Mouse (Mus musculus) heart, embryonic 10.5 days (tissue): ENCODE measurements around the gene Tnfrsf26. TPM values are rescaled to one million over a fixed set of nuclear protein-coding genes. Genes with fewer than 3 reads are reported as not detected.
"Not testable (repeated sequence)": the region's sequence is repeated elsewhere in the genome, so short reads cannot be mapped to it uniquely, and the experiment has no call there.

Experiments
- DNase-seq: peaks from one replicate; pipeline ENCODE4 v3.0.0-alpha.2; 2017; ENCODE audit warnings: low spot score
- H3K27ac ChIP-seq: fragments of 300-500 bp; sonication (generic); 2 replicates; pipeline ENCODE4 v1.5.1; 2016; ENCODE audit warnings: mild to moderate bottlenecking
- H3K27me3 ChIP-seq: fragments of 300-500 bp; sonication (generic); 2 replicates; pipeline ENCODE4 v1.6.1; 2016; ENCODE audit warnings: mild to moderate bottlenecking; ENCODE audit not compliant: poor library complexity, insufficient read depth, severe bottlenecking
- H3K36me3 ChIP-seq: fragments of 300-500 bp; sonication (generic); 2 replicates; pipeline ENCODE4 v1.6.1; 2016; ENCODE audit warnings: mild to moderate bottlenecking, moderate library complexity
- H3K4me1 ChIP-seq: fragments of 300-500 bp; sonication (generic); 2 replicates; pipeline ENCODE4 v1.6.1; 2016; ENCODE audit warnings: mild to moderate bottlenecking
- H3K4me3 ChIP-seq: fragments of 300-500 bp; sonication (generic); 2 replicates; pipeline ENCODE4 v1.5.1; 2016; ENCODE audit warnings: mild to moderate bottlenecking, moderate library complexity
- H3K9me3 ChIP-seq: fragments of 300-500 bp; sonication (generic); 2 replicates; pipeline ENCODE4 v1.6.1; 2016; ENCODE audit warnings: mild to moderate bottlenecking, moderate library complexity
- WGBS: fragments of 180-500 bp; shearing (Covaris S2); methylation state at CpG from one replicate; pipeline ENCODE4 v1.1.7; 2016; 5-methylcytosine and 5-hydroxymethylcytosine counted together
- polyA plus RNA-seq: library from polyadenylated mRNA; unstranded; fragments of >200 nt; fragmentation: Nextera tagmentation; extraction: Ambion mirVana; gene quantifications from 2 replicates; pipeline ENCODE4 v1.2.1, GENCODE M21; 2016

The Tnfrsf26 gene
- polyA plus RNA-seq = 0.49 and 0.73 TPM in 2 replicates

DNA sequence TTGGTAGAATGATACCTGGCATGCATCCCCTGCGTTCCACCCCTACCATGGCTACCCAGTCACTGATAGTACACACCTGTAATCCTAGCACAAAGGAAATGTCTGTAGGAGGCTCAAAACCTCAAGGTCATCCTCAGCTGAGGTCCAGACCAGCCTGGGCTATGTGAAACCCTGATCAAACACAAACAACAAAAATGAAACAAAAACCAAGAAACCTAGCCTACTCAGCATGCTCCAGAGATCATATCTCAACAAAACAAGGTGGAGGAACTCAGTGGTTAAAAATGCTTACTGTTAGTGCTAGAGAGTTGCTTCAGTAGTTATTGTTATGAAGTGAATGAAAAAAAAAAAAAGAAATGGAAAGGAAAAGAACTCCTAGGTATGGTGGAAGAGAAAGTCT, at the start of gene Tnfrsf26:
Gene Tnfrsf26 (minus strand): TSS at position 183 of the 400 bp plus-strand sequence.
- no peak within 1 kb of the TSS for H3K4me3 ChIP-seq
- 100% methylated on average over 1 of the region's 1 CpGs for WGBS
- H3K27ac ChIP-seq = no peak within 1 kb of the TSS
- H3K27me3 ChIP-seq = no peaks in the 10 kb centered on the region
- no peaks in the 10 kb centered on the region for H3K4me1 ChIP-seq
- no peaks in the 10 kb centered on the region for H3K9me3 ChIP-seq
- no peak for DNase-seq
- no peaks in the 10 kb centered on the region for H3K36me3 ChIP-seq

GRCm38 (mm10) chr7:143666427-143667311, 38.1 kb upstream of the Tnfrsf26 start:
- H3K27me3 ChIP-seq = no peaks in the 10 kb centered on the region
- no peaks in the 10 kb centered on the region for H3K36me3 ChIP-seq
- H3K4me3 ChIP-seq = no peak overlapping the region
- DNase-seq = no peak
- H3K27ac ChIP-seq = no peak overlapping the region
- no peaks in the 10 kb centered on the region for H3K9me3 ChIP-seq
- no peaks in the 10 kb centered on the region for H3K4me1 ChIP-seq

- DNase-seq = no peak
- Histone ChIP-seq H3K36me3 (no peaks in the 10 kb centered on the region), H3K27me3 (no peaks in the 10 kb centered on the region), H3K4me1 (no peaks in the 10 kb centered on the region), H3K4me3 (no peak overlapping the region), H3K9me3 (no peaks in the 10 kb centered on the region), H3K27ac (no peak overlapping the region)
- WGBS = 68% methylated on average over 2 of the region's 2 CpGs
Measured at GRCm38 (mm10) chr7:143663470-143663869, 34.9 kb upstream of the Tnfrsf26 start.

- Histone ChIP-seq H3K36me3 (no peaks in the 10 kb centered on the region), H3K27me3 (no peaks in the 10 kb centered on the region), H3K27ac (no peak overlapping the region), H3K4me3 (no peak overlapping the region), H3K4me1 (no peaks in the 10 kb centered on the region), H3K9me3 (no peaks in the 10 kb centered on the region)
- no peak for DNase-seq
Measured at GRCm38 (mm10) chr7:143660797-143661196, 32.3 kb upstream of the Tnfrsf26 start.

- WGBS = 58% methylated on average over 10 of the region's 10 CpGs
- not testable (repeated sequence) for H3K36me3 ChIP-seq, H3K9me3 ChIP-seq, H3K27ac ChIP-seq, DNase-seq, H3K4me1 ChIP-seq, H3K27me3 ChIP-seq
- peak overlapping the region; percentile 72 for H3K4me3 ChIP-seq
Measured at GRCm38 (mm10) chr7:143649769-143650346, 21.3 kb upstream of the Tnfrsf26 start.

DNA sequence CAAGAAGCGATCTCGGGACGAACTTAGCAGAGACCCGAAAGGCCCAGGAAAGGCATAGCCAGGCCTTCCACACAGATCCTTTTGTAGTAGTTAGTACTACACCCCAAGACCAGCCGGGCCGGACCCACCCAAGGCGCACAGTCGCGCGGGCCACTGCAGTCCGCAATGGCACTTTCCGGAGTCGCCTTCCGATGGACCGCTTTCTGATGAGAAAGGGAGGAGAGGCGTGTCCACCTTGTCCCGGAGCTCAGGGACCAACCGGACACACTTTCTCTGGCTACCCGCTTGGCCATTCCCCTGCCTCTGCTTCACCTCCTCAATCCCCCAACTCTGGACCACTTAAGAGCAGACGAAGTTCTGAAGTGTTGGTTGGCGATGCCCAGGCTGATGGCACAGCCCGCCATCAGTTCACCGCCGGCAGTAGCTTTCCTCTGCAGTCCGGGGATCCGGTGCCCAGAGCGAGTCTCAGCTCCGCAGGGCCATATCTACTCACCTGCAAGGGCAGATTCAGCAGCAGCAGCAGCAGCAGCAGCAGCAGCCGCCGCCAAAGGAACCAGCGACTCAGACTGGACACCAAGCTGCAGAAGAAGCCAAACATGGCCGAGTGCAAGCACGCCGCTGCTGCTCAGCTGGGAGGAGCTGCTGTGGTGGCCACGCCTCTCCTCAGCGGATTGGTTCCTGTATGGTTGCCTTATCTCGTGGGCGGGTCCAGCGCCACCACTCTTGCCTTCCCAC, 20.7 kb upstream of the Tnfrsf26 start, which contains the start of gene Tnfrsf22:
Gene Tnfrsf22 (minus strand): TSS at position 628 of the 735 bp plus-strand sequence.
- Histone ChIP-seq H3K4me3 (peak within 1 kb of the TSS; percentile 72), H3K9me3 (no peaks in the 10 kb centered on the region), H3K4me1 (0 out of 2 replicates have a peak, but pooled peaks cover 3% of the 10 kb centered on the region), H3K36me3 (no peaks in the 10 kb centered on the region), H3K27me3 (no peaks in the 10 kb centered on the region), H3K27ac (peak within 1 kb of the TSS; percentile 77)
- DNase-seq = peak; percentile 94
- WGBS = 3% methylated on average over 39 of the region's 39 CpGs

DNA sequence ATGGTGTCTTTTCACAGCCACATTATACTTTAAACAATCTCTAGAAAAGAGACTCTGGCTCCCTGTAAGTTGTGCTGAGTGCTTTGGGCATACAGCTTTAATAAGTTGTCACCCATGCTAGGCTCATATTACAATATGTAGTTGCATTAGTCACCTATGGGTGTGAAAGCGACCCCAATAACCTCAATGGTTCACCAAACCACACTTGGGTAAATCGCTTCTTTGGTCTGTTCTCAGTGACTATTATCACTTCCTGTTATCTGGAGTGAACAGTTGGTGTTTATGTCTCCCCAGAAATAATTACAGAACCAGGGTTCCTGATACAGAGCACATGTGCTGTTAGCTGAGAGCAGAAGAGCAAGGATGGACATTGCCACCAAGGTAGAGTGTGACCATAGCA, 15.4 kb upstream of the Tnfrsf26 start:
- DNase-seq, H3K27me3 ChIP-seq, H3K4me1 ChIP-seq, H3K4me3 ChIP-seq, H3K27ac ChIP-seq, H3K9me3 ChIP-seq, H3K36me3 ChIP-seq: not testable (repeated sequence)
- 74% methylated on average over 2 of the region's 2 CpGs for WGBS

GRCm38 (mm10) chr7:143636674-143637073, 8.2 kb upstream of the Tnfrsf26 start:
- no peaks in the 10 kb centered on the region for H3K36me3 ChIP-seq
- WGBS = 88% methylated on average over 1 of the region's 1 CpGs
- no peak overlapping the region for H3K4me3 ChIP-seq
- no peaks in the 10 kb centered on the region for H3K9me3 ChIP-seq
- no peaks in the 10 kb centered on the region for H3K27me3 ChIP-seq
- no peak overlapping the region for H3K27ac ChIP-seq
- DNase-seq = no peak
- no peaks in the 10 kb centered on the region for H3K4me1 ChIP-seq

GRCm38 (mm10) chr7:143631503-143631902, 3.0 kb upstream of the Tnfrsf26 start:
- WGBS = 52% methylated on average over 2 of the region's 2 CpGs
- H3K9me3 ChIP-seq = no peaks in the 10 kb centered on the region
- no peak overlapping the region for H3K4me3 ChIP-seq
- DNase-seq = no peak
- no peak overlapping the region for H3K27ac ChIP-seq
- no peaks in the 10 kb centered on the region for H3K27me3 ChIP-seq
- H3K4me1 ChIP-seq = no peaks in the 10 kb centered on the region
- no peaks in the 10 kb centered on the region for H3K36me3 ChIP-seq

- Histone ChIP-seq H3K27me3 (no peaks in the 10 kb centered on the region), H3K36me3 (no peaks in the 10 kb centered on the region), H3K27ac (no peak overlapping the region), H3K4me1 (no peaks in the 10 kb centered on the region), H3K4me3 (no peak overlapping the region), H3K9me3 (no peaks in the 10 kb centered on the region)
- WGBS = 44% methylated on average over 1 of the region's 1 CpGs
- DNase-seq = no peak
Measured at GRCm38 (mm10) chr7:143629501-143629900, 979 bp upstream of the Tnfrsf26 start.

DNA sequence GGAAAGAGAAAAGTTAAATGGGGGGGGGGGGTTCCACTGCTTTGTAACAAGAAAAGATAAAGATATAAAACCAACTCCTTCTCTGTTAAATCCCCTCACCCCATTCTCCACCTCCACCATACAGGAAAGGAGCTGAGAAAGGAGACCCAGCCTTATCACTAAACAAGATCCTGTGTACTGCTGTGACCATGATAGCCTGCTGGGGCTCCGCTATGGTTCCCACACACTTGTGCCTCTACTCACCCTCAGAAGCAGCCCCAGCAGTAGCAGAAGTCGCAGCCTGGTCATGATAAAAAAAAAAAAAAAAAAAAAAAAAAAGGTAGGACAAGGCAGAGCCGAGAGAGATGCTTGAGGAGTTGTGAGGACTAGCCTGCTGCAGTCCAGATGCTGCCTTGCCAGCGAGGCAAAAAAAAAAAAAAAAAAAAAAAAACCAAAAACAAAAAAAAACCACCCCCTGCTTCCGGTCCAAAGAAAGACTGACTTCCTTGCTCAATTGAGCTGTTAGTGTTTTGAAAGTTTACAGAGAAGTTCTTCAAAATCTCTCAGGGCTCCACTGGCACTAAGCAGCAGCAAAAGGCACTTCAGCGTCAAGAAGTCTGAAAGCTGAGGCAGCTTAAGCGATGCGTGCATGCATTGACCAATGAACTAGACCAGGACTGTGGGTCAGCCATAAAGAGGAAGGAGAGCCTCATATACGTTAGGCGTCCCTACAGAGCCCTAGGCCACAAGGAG, 801 bp downstream of the Tnfrsf26 start:
- H3K4me1 ChIP-seq = no peaks in the 10 kb centered on the region
- H3K4me3 ChIP-seq = no peak overlapping the region
- H3K27ac ChIP-seq = no peak overlapping the region
- 39% methylated on average over 10 of the region's 10 CpGs for WGBS
- no peaks in the 10 kb centered on the region for H3K9me3 ChIP-seq
- no peak for DNase-seq
- no peaks in the 10 kb centered on the region for H3K27me3 ChIP-seq
- H3K36me3 ChIP-seq = no peaks in the 10 kb centered on the region

- Histone ChIP-seq H3K36me3 (no peaks in the 10 kb centered on the region), H3K27ac (no peak overlapping the region), H3K9me3 (no peaks in the 10 kb centered on the region), H3K4me3 (no peak overlapping the region), H3K27me3 (no peaks in the 10 kb centered on the region), H3K4me1 (no peaks in the 10 kb centered on the region)
- 51% methylated on average over 2 of the region's 2 CpGs for WGBS
- DNase-seq = no peak
Measured at GRCm38 (mm10) chr7:143626178-143626577, 2.3 kb downstream of the Tnfrsf26 start.
